Mouse (Mus musculus): ENCODE data around the gene Sash3. TPM values are rescaled to one million over a fixed set of nuclear protein-coding genes. Genes with fewer than 3 reads are reported as not detected.
"Not testable (repeated sequence)": the region's sequence is repeated elsewhere in the genome, so short reads cannot be mapped to it uniquely, and the experiment has no call there.

Gene Sash3
- total and polyA plus RNA-seq, 3 experiments: 0.31 to 1.2 TPM; not detected in 1

GRCm38 (mm10) chrX:48208519-48209185 lies 62.4 kb downstream of the Sash3 start, which contains the start of gene Zdhhc9 (continued):
- TF ChIP-seq UBTF (IDR thresholded peaks at IDR 0.05; ENCODE audit: borderline replicate concordance, insufficient read depth, low read depth, low read length) (no peak), NELFE (IDR thresholded peaks at IDR 0.05; ENCODE audit: low read depth, low read length) (peak; percentile 40; the same call in 1 of the 2 replicates), MXI1 (IDR thresholded peaks at IDR 0.05; ENCODE audit: low read depth, low read length) (peak; percentile 4; the same call in 1 of the 2 replicates)

- not testable (repeated sequence) for H3K27me3 ChIP-seq (ENCODE audit: control insufficient read depth in 1 of 2, insufficient read depth in 2 of 2, low read length in 2 of 2); H3K27ac ChIP-seq (ENCODE audit: control insufficient read depth, low read depth, low read length); H3K4me1 ChIP-seq (ENCODE audit: control insufficient read depth in 1 of 2, insufficient read depth in 2 of 2, low read length in 2 of 2); H3K9me3 ChIP-seq (replicated peaks; ENCODE audit: insufficient read depth, low read length); H3K9ac ChIP-seq (ENCODE audit: control insufficient read depth, low read depth, low read length, poor library complexity, severe bottlenecking); H3K79me2 ChIP-seq (ENCODE audit: control insufficient read depth, insufficient read depth, low read length, poor library complexity); H3K4me3 ChIP-seq (ENCODE audit: control insufficient read depth in 1 of 2, insufficient read depth in 1 of 2, low read depth in 2 of 2, low read length in 2 of 2); H3K36me3 ChIP-seq (ENCODE audit: control insufficient read depth in 1 of 2, insufficient read depth in 2 of 2, low read length in 2 of 2)
- peak; percentile 3 for DNase-seq (ENCODE audit: low read depth, low spot score)
- TF ChIP-seq TBP (IDR thresholded peaks at IDR 0.05; ENCODE audit: low read depth, low read length): peak; percentile 74
Observed at GRCm38 (mm10) chrX:48209746-48210145, 63.5 kb downstream of the Sash3 start.

Other genes starting within 250 kb of the Sash3 start
- 6.4 and 7.2 TPM in 2 replicates for gene Ocrl, start 234.0 kb upstream of the Sash3 start, total RNA-seq (2012; rRNA removed)
- 10 to 100 TPM in 1 of 2 experiments, not detected in 1; 22.2 TPM for gene Ocrl, start 234.0 kb upstream of the Sash3 start, polyA plus RNA-seq (2012; ENCODE audit: insufficient read depth in 1 of 2, insufficient read length in 2 of 2, low read depth in 1 of 2, low replicate concordance in 2 of 2, missing spikeins in 1 of 2)
- not detected in 2 replicates for gene Apln, start 111.6 kb upstream of the Sash3 start, total RNA-seq (2012; rRNA removed)
- gene Apln, start 111.6 kb upstream of the Sash3 start, polyA plus RNA-seq (2012; ENCODE audit: insufficient read depth in 1 of 2, insufficient read length in 2 of 2, low read depth in 1 of 2, low replicate concordance in 2 of 2, missing spikeins in 1 of 2): under 1 TPM in 1 of 2 experiments, not detected in 1; 0.08 TPM
- gene Xpnpep2, start 37.7 kb upstream of the Sash3 start, total RNA-seq (2012; rRNA removed): 0.31 and 0.62 TPM in 2 replicates
- gene Xpnpep2, start 37.7 kb upstream of the Sash3 start, polyA plus RNA-seq (2012; ENCODE audit: insufficient read depth in 1 of 2, insufficient read length in 2 of 2, low read depth in 1 of 2, low replicate concordance in 2 of 2, missing spikeins in 1 of 2): 1 to 10 TPM in 1 of 2 experiments, not detected in 1; 1.9 TPM
- 2.0 and 2.3 TPM in 2 replicates for gene Zdhhc9, start 62.4 kb downstream of the Sash3 start, total RNA-seq (2012; rRNA removed)
- gene Zdhhc9, start 62.4 kb downstream of the Sash3 start, polyA plus RNA-seq (2012; ENCODE audit: insufficient read depth in 1 of 2, insufficient read length in 2 of 2, low read depth in 1 of 2, low replicate concordance in 2 of 2, missing spikeins in 1 of 2): 10 to 100 TPM in 1 of 2 experiments, 1 to 10 TPM in 1; 8.3 to 51.7 TPM
- gene Utp14a, start 110.4 kb downstream of the Sash3 start, total RNA-seq (2012; rRNA removed): 64.3 and 69.7 TPM in 2 replicates
- gene Utp14a, start 110.4 kb downstream of the Sash3 start, polyA plus RNA-seq (2012; ENCODE audit: insufficient read depth in 1 of 2, insufficient read length in 2 of 2, low read depth in 1 of 2, low replicate concordance in 2 of 2, missing spikeins in 1 of 2): 10 to 100 TPM in 1 of 2 experiments, not detected in 1; 53.6 TPM
- gene Bcorl1, start 194.9 kb downstream of the Sash3 start, total RNA-seq (2012; rRNA removed): 3.0 and 3.6 TPM in 2 replicates
- gene Bcorl1, start 194.9 kb downstream of the Sash3 start, polyA plus RNA-seq (2012; ENCODE audit: insufficient read depth in 1 of 2, insufficient read length in 2 of 2, low read depth in 1 of 2, low replicate concordance in 2 of 2, missing spikeins in 1 of 2): 10 to 100 TPM in 1 of 2 experiments, not detected in 1; 12.9 TPM